Mouse (Mus musculus) heart, adult 2 months (tissue): ENCODE measurements around the gene Ints7.

Experiments
- CTCF ChIP-seq: fragments of 200-600 bp; IDR thresholded peaks from 2 replicates; pipeline ENCODE4 v1.8.1; 2022; ENCODE audit warnings: antibody characterized with exemption, mild to moderate bottlenecking, moderate library complexity
- EP300 ChIP-seq: fragments of 200-500 bp; IDR thresholded peaks from 2 replicates; pipeline ENCODE4 v1.6.1; 2011; ENCODE audit warnings: low read depth, low read length, control low read depth; ENCODE audit not compliant: insufficient read depth

DNA sequence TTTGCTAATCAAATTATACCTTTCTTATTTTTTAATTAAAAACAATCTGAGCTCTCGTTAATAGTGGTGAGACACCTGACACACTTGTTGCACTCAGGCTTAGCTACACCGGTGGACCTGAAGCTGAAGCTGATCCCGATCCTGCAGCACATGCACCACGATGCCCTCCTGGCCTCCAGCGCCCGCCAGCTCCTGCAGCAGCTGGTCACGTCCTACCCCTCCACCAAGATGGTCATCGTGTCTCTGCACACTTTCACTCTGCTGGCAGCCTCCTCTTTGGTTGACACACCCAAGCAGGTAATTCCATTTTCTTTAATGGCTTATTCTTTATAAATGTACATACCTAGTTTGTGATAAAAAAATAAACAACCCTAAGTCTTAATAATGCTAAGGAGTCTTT is 20.6 kb downstream of the Ints7 start:
- TF ChIP-seq CTCF: no peak
- no peak for TF ChIP-seq EP300
